Mouse (Mus musculus) small intestine, adult 2 months (tissue): ENCODE data around the gene Pde6c.

Source experiments
- CTCF ChIP-seq: fragments of 200-500 bp; IDR thresholded peaks from 2 replicates; pipeline ENCODE4 v1.5.1; 2012; ENCODE audit warnings: low read depth, mild to moderate bottlenecking, control low read depth, inconsistent platforms, low read length, moderate library complexity, mixed read lengths; ENCODE audit not compliant: insufficient replicate concordance, insufficient read length; ENCODE audit errors: extremely low read depth
- POLR2A ChIP-seq: fragments of 200-500 bp; IDR thresholded peaks from 2 replicates; pipeline ENCODE4 v1.6.1; 2012; ENCODE audit warnings: low read depth, mild to moderate bottlenecking, control low read depth, inconsistent platforms, low read length, moderate library complexity

DNA sequence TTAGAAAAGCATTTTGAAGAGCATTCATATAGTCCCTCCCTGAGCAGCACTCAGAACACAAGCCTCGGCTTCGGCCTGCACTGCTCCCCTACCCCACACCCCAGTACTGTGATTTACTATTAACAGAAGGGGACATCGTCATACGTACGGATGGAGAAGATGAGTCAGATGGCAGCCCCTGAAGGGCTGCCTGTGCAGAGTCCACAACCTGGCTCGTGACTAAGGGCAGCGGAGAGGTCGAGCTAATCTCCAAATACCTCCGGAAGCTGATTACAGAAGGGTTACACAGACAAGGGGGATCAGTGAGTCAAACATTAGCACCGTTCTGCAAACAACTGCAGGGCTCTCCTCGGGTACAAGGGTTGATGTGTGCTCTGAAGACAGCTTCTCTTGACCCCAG, 1.4 kb downstream of the Pde6c start:
- TF ChIP-seq CTCF: no peak
- no peak for TF ChIP-seq POLR2A
